Mouse (Mus musculus) cortical plate, adult 2 months (tissue): ENCODE results near the gene Syngr2. TPM values are rescaled to one million over a fixed set of nuclear protein-coding genes. Genes with fewer than 3 reads are reported as not detected.

Source experiments
- H3K27ac ChIP-seq: fragments of 200-500 bp; 2 replicates; pipeline ENCODE4 v1.5.1; 2012; ENCODE audit warnings: low read length, control low read depth, inconsistent platforms; ENCODE audit not compliant: insufficient read depth
- H3K4me1 ChIP-seq: fragments of 200-500 bp; 2 replicates; pipeline ENCODE4 v1.6.1; 2011; ENCODE audit warnings: low read length; ENCODE audit not compliant: control insufficient read depth, insufficient read depth
- H3K4me3 ChIP-seq: fragments of 200-500 bp; 2 replicates; pipeline ENCODE4 v1.5.1; 2011; ENCODE audit warnings: mild to moderate bottlenecking, low read length, control low read depth; ENCODE audit not compliant: insufficient read depth
- CTCF ChIP-seq: fragments of 200-500 bp; IDR thresholded peaks from 2 replicates; pipeline ENCODE4 v1.5.1; 2011; ENCODE audit warnings: mild to moderate bottlenecking, control low read depth, low read length; ENCODE audit not compliant: insufficient read depth; ENCODE audit errors: extremely low read depth
- POLR2A ChIP-seq: fragments of 200-500 bp; IDR thresholded peaks from 2 replicates; pipeline ENCODE4 v1.6.1; 2011; ENCODE audit warnings: mild to moderate bottlenecking, low read length, control low read depth; ENCODE audit not compliant: insufficient read depth; ENCODE audit errors: extremely low read depth
- polyA plus RNA-seq: library from polyadenylated mRNA; depleted of rRNA; stranded (reverse); fragments of >200 nt; gene quantifications from 2 replicates; pipeline ENCODE4 v1.2.3, GENCODE M21; 2012; rRNA removed

Gene Syngr2
- polyA plus RNA-seq, 1 experiment: 13.5 TPM

GRCm38 (mm10) chr11:117855360-117855759 lies 45.9 kb downstream of the Syngr2 start:
- no peaks in the 10 kb centered on the region for H3K4me1 ChIP-seq
- H3K27ac ChIP-seq: no peak overlapping the region
- H3K4me3 ChIP-seq: no peak overlapping the region
- no peak for TF ChIP-seq POLR2A
- TF ChIP-seq CTCF: no peak

- Histone ChIP-seq H3K4me3 (no peak overlapping the region), H3K27ac (no peak overlapping the region), H3K4me1 (no peaks in the 10 kb centered on the region)
- no peak for TF ChIP-seq POLR2A
- TF ChIP-seq CTCF: no peak
Measured at GRCm38 (mm10) chr11:117855975-117856374, 46.5 kb downstream of the Syngr2 start.

DNA sequence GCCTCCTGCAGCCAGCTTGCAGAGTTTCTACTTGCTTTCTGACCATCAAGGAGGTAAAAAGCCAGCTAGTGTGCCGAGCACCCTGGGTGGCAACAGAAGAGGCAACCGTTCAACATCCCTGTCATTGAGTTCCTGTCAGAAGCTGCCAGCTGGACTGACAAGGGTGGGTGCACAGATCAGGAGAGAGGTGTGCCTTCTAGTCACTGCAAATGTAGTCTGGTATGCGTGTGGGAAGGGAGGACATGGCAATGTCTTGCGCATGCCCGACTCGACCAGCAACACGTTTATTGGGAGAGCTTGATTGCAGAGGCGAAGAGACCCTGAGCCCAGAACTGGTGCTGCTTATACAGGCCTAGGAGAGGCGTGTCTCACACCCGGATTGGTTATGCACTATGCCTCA lies 48.0 kb downstream of the Syngr2 start:
- no peak for TF ChIP-seq CTCF
- TF ChIP-seq POLR2A: no peak
- H3K4me3 ChIP-seq: no peak overlapping the region
- H3K4me1 ChIP-seq: no peaks in the 10 kb centered on the region
- no peak overlapping the region for H3K27ac ChIP-seq

GRCm38 (mm10) chr11:117858392-117858791 lies 48.9 kb downstream of the Syngr2 start:
- Histone ChIP-seq H3K4me3 (no peak overlapping the region), H3K27ac (no peak overlapping the region), H3K4me1 (no peaks in the 10 kb centered on the region)
- TF ChIP-seq CTCF: no peak
- no peak for TF ChIP-seq POLR2A

GRCm38 (mm10) chr11:117860601-117861000 lies 51.1 kb downstream of the Syngr2 start, which contains the start of gene Tmem235:
Tmem235 (plus strand) TSS chr11:117860752.
- Histone ChIP-seq H3K27ac (no peak within 1 kb of the TSS), H3K4me3 (no peak within 1 kb of the TSS), H3K4me1 (no peaks in the 10 kb centered on the region)
- TF ChIP-seq CTCF (no peak), POLR2A (no peak)

DNA sequence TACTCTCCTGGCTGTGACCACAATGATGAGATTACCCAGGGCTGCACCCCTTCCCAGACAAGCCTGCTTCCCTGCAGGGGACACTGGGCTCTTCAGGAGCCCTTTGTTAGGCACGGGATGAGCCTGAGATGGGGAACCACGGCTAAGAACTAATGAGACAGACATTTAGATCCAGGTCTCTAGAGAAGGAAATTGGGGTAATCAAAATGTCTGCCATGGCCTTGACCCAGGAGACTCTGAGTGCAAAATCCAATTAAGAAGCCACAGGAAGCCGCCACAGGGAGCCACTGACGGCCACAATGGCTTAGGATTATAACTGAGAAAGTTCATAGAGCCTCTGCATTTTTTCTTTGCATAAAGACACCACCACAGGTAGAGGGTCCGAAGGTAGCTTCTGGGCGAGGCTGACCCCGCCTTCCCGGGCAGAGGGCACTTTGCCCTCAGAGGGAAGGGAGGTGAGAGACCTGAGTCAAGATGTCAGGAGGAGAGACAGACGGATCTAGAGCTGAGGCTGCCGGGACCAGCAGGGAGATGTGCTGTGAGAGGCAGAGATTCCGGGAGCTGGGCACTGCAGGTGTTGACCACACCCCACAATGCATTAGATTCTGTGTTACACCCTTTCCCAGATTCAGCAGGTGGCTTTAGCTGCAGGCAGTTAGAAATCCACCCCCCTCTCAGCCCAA lies 53.8 kb downstream of the Syngr2 start:
- no peak for TF ChIP-seq CTCF
- TF ChIP-seq POLR2A: no peak
- Histone ChIP-seq H3K4me3 (no peak overlapping the region), H3K27ac (no peak overlapping the region), H3K4me1 (no peaks in the 10 kb centered on the region)

Other genes starting within 250 kb of the Syngr2 start
- 46.9 and 54.7 TPM in 2 replicates for gene Tnrc6c, start 155.4 kb upstream of the Syngr2 start, polyA plus RNA-seq
- gene Tmc8, start 27.6 kb upstream of the Syngr2 start, polyA plus RNA-seq: 0.54 and 0.79 TPM in 2 replicates
- gene Tmc6, start 27.5 kb upstream of the Syngr2 start, polyA plus RNA-seq: 9.1 and 9.7 TPM in 2 replicates
- 0.47 and 0.50 TPM in 2 replicates for gene 6030468B19Rik, start 12.0 kb upstream of the Syngr2 start, polyA plus RNA-seq
- 0.86 and 1.1 TPM in 2 replicates for gene Gm20708, start within 50 bp of the Syngr2 start, polyA plus RNA-seq
- gene Afmid, start 16.3 kb downstream of the Syngr2 start, polyA plus RNA-seq: 4.4 TPM in 2 replicates
- 1.0 and 1.9 TPM in 2 replicates for gene Tk1, start 16.4 kb downstream of the Syngr2 start, polyA plus RNA-seq
- gene Birc5, start 39.6 kb downstream of the Syngr2 start, polyA plus RNA-seq: 2.2 TPM in 2 replicates
- 0.04 TPM in 1 of 2 replicates, not detected in the other for gene Tmem235, start 51.1 kb downstream of the Syngr2 start, polyA plus RNA-seq
- gene Tha1, start 63.8 kb downstream of the Syngr2 start, polyA plus RNA-seq: 9.0 and 11.5 TPM in 2 replicates
- gene Socs3, start 160.4 kb downstream of the Syngr2 start, polyA plus RNA-seq: 5.0 TPM in 2 replicates
- gene Pgs1, start 176.6 kb downstream of the Syngr2 start, polyA plus RNA-seq: 81.6 and 86.6 TPM in 2 replicates